Mouse (Mus musculus) mature B cell (primary cell): ENCODE data around the gene Iars.
"Not testable (repeated sequence)": the region's sequence is repeated elsewhere in the genome, so short reads cannot be mapped to it uniquely, and the experiment has no call there.

Experiments
- in situ Hi-C: fragments of 300-500 bp; cut with MboI; formaldehyde crosslinking; loops from 2 replicates; pipeline ENCODE4 v1.14.3; 2019

Iars gene

GRCm38 (mm10) chr13:49736430-49736829 lies 54.5 kb downstream of the Iars start:
- in situ Hi-C loops: no loop called here

GRCm38 (mm10) chr13:49738011-49738410 lies 56.1 kb downstream of the Iars start:
- in situ Hi-C loops: no loop called here

GRCm38 (mm10) chr13:49741285-49742040 lies 59.6 kb downstream of the Iars start:
- in situ Hi-C loops: no loop called here

- in situ Hi-C loops: no loop called here
Observed at GRCm38 (mm10) chr13:49756591-49756990, 74.7 kb downstream of the Iars start.

GRCm38 (mm10) chr13:49757966-49758365 lies 76.1 kb downstream of the Iars start:
- in situ Hi-C loops: no loop called here

GRCm38 (mm10) chr13:49760675-49761074 lies 78.8 kb downstream of the Iars start:
- in situ Hi-C loops: no loop called here

GRCm38 (mm10) chr13:49762208-49762607 lies 80.3 kb downstream of the Iars start:
- in situ Hi-C loops: no loop called here

GRCm38 (mm10) chr13:49765306-49765705 lies 83.4 kb downstream of the Iars start:
- in situ Hi-C loops: no loop called here

- in situ Hi-C loops: no loop called here
Observed at GRCm38 (mm10) chr13:49766269-49766668, 84.4 kb downstream of the Iars start.

- in situ Hi-C loops: no loop called here
Observed at GRCm38 (mm10) chr13:49768048-49768447, 86.1 kb downstream of the Iars start.

GRCm38 (mm10) chr13:49769111-49769510 lies 87.2 kb downstream of the Iars start:
- in situ Hi-C loops: no loop called here

- in situ Hi-C loops: not testable (repeated sequence)
Observed at GRCm38 (mm10) chr13:49771536-49771935, 89.6 kb downstream of the Iars start.
